8 mouse cellular contexts compared by ENCODE assay signal in the genomic region with DNA sequence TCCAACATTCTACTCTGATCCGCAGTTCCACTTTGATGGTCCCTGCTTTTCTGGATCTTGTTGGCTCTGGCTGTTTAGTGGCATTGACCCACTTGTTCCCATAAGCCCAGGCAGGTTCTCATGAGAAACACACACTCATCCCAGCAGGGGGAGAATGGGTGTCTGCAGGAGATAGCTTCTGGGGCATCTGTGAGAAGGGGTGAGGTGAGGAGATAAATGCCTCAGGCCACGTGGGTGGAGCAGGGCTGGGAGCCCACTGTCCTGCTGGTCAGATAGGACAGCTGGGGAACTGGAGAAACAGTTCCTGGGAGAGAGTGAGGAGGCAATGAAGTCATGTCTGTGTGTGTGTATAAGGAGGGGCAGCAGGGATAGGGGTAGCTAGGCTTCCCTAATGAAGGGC. TPM values are rescaled to one million over a fixed set of nuclear protein-coding genes. Genes with fewer than 3 reads are reported as not detected.
DNase-seq lines count a peak whose midpoint lies in the region; ATAC-seq and TF ChIP-seq lines count a peak whose summit lies in the region.

No protein-coding gene starts in this region.

- DNase-seq in forebrain, embryonic 10.5 days (ENCODE audit: extremely low spot score, low spot score), result no peak
- DNase-seq in forebrain, postnatal 0 days, result no peak
- DNase-seq in MEL-GATA-1-ER (ENCODE audit: extremely low read depth, low read depth), result peak; percentile 76
- no peak for DNase-seq in heart, postnatal 0 days (ENCODE audit: low spot score)
- DNase-seq in urinary bladder, postnatal 10 days (ENCODE audit: low spot score), result no peak
- no peak for DNase-seq in kidney, adult 18-20 months

- WGBS in forebrain, embryonic 10.5 days, result 70% methylated on average over 2 of the region's 2 CpGs
- 64% methylated on average over 2 of the region's 2 CpGs for WGBS in forebrain, postnatal 0 days
- WGBS in heart, postnatal 0 days, result 49% methylated on average over 2 of the region's 2 CpGs

- no peak overlapping the region for H3K4me3 ChIP-seq in forebrain, embryonic 10.5 days
- H3K4me3 ChIP-seq in forebrain, postnatal 0 days (ENCODE audit: low read depth, low read length), result no peak overlapping the region
- no peak overlapping the region for H3K4me3 ChIP-seq in heart, postnatal 0 days (ENCODE audit: low read depth, low read length)

- no peak for TF ChIP-seq EP300 in heart, postnatal 0 days (IDR thresholded peaks at IDR 0.05; ENCODE audit: low read depth)

- peaks cover 26% of the 10 kb centered on the region for H3K27me3 ChIP-seq in forebrain, embryonic 10.5 days (ENCODE audit: poor library complexity, severe bottlenecking)
- H3K27me3 ChIP-seq in forebrain, postnatal 0 days (ENCODE audit: insufficient read depth, low read length), result no peaks in the 10 kb centered on the region
- 0 out of 2 replicates have a peak, but pooled peaks cover 7% of the 10 kb centered on the region for H3K27me3 ChIP-seq in heart, postnatal 0 days (ENCODE audit: control insufficient read depth, insufficient read depth, low read length)

- no peak overlapping the region for H3K4me2 ChIP-seq in forebrain, postnatal 0 days (ENCODE audit: low read depth)
- no peak overlapping the region for H3K4me2 ChIP-seq in heart, postnatal 0 days (ENCODE audit: low read depth, low read length)

- H3K9me3 ChIP-seq in forebrain, embryonic 10.5 days, result no peaks in the 10 kb centered on the region
- no peaks in the 10 kb centered on the region for H3K9me3 ChIP-seq in forebrain, postnatal 0 days (ENCODE audit: low read length)
- H3K9me3 ChIP-seq in heart, postnatal 0 days (replicated peaks; ENCODE audit: control insufficient read depth, low read length), result no peaks in the 10 kb centered on the region

- H3K4me1 ChIP-seq in forebrain, embryonic 10.5 days, result peaks cover 5% of the 10 kb centered on the region; the same call in 1 of the 2 replicates
- no peaks in the 10 kb centered on the region for H3K4me1 ChIP-seq in forebrain, postnatal 0 days (ENCODE audit: insufficient read depth)
- H3K4me1 ChIP-seq in heart, postnatal 0 days (ENCODE audit: control insufficient read depth, insufficient read depth), result no peaks in the 10 kb centered on the region

- ATAC-seq in forebrain, postnatal 0 days, result no peak
- ATAC-seq in heart, postnatal 0 days (ENCODE audit: insufficient read depth, low read depth), result peak; percentile 49; the same call in 1 of the 2 replicates
- ATAC-seq in megakaryocyte-erythroid progenitor cell, adult 5-6 weeks (replicated peaks; ENCODE audit: low FRiP score, low TSS enrichment, poor library complexity, severe bottlenecking), result peak; percentile 94
- no peak for ATAC-seq in monocyte, adult 5-6 weeks (replicated peaks; ENCODE audit: insufficient number of reproducible peaks, low FRiP score, low TSS enrichment, poor library complexity, severe bottlenecking)

- H3K27ac ChIP-seq in forebrain, embryonic 10.5 days, result peak overlapping the region; percentile 44
- no peak overlapping the region for H3K27ac ChIP-seq in forebrain, postnatal 0 days (ENCODE audit: low read depth, low read length)
- H3K27ac ChIP-seq in heart, postnatal 0 days (ENCODE audit: low read depth), result no peak overlapping the region

- H3K9ac ChIP-seq in forebrain, postnatal 0 days, result no peak overlapping the region
- H3K9ac ChIP-seq in heart, postnatal 0 days (replicated peaks; ENCODE audit: low read depth, low read length), result no peak overlapping the region

- TF ChIP-seq CTCF in forebrain, postnatal 0 days (IDR thresholded peaks at IDR 0.05; ENCODE audit: low read depth), result no peak
- no peak for TF ChIP-seq CTCF in heart, postnatal 0 days (IDR thresholded peaks at IDR 0.05; ENCODE audit: low read depth)

- H3K36me3 ChIP-seq in forebrain, embryonic 10.5 days (replicated peaks), result peaks cover 11% of the 10 kb centered on the region
- peaks cover 11% of the 10 kb centered on the region for H3K36me3 ChIP-seq in forebrain, postnatal 0 days (ENCODE audit: insufficient read depth)
- no peaks in the 10 kb centered on the region for H3K36me3 ChIP-seq in heart, postnatal 0 days (replicated peaks; ENCODE audit: control insufficient read depth, insufficient read depth, low read length)

RNA-seq across cellular contexts. Expression of gene Asb1, which starts 6.9 kb away (rescaled TPM):
- 7.3 and 7.4 TPM in 2 replicates for polyA plus RNA-seq in forebrain, embryonic 10.5 days (2016; fragmentation: Nextera tagmentation; extraction: Ambion mirVana)
- 27.8 and 31.1 TPM in 2 replicates for total RNA-seq in forebrain, postnatal 0 days (2014; rRNA removed)
- polyA plus RNA-seq in forebrain, postnatal 0 days (2015; fragmentation: Nextera tagmentation; extraction: Ambion mirVana), result 5.9 and 8.3 TPM in 2 replicates
- total RNA-seq in heart, postnatal 0 days (2014; rRNA removed; ENCODE audit: low replicate concordance), result 13.8 and 19.0 TPM in 2 replicates
- 3.3 and 4.6 TPM in 2 replicates for polyA plus RNA-seq in heart, postnatal 0 days (2015; fragmentation: Nextera tagmentation; extraction: Ambion mirVana)
- 10.9 and 11.9 TPM in 2 replicates for total RNA-seq in megakaryocyte-erythroid progenitor cell, adult 5-6 weeks (2014; fragmentation: Nextera tagmentation)
- 13.1 and 20.5 TPM in 2 replicates for total RNA-seq in megakaryocyte-erythroid progenitor cell, adult 5-6 weeks (2017)
- 13.9 to 28.9 TPM (median 15.4 TPM) in 3 replicates for total RNA-seq in monocyte, adult 5-6 weeks (2017)

RNA-seq across cellular contexts. Expression of gene Traf3ip1, which starts 39.0 kb away (rescaled TPM):
- 13.1 and 13.9 TPM in 2 replicates for polyA plus RNA-seq in forebrain, embryonic 10.5 days (2016; fragmentation: Nextera tagmentation; extraction: Ambion mirVana)
- 10.1 and 15.8 TPM in 2 replicates for total RNA-seq in forebrain, postnatal 0 days (2014; rRNA removed)
- 4.6 and 6.4 TPM in 2 replicates for polyA plus RNA-seq in forebrain, postnatal 0 days (2015; fragmentation: Nextera tagmentation; extraction: Ambion mirVana)
- 2.0 and 3.4 TPM in 2 replicates for total RNA-seq in heart, postnatal 0 days (2014; rRNA removed; ENCODE audit: low replicate concordance)
- polyA plus RNA-seq in heart, postnatal 0 days (2015; fragmentation: Nextera tagmentation; extraction: Ambion mirVana), result 2.8 TPM in 2 replicates
- 7.0 and 12.1 TPM in 2 replicates for total RNA-seq in megakaryocyte-erythroid progenitor cell, adult 5-6 weeks (2014; fragmentation: Nextera tagmentation)
- total RNA-seq in megakaryocyte-erythroid progenitor cell, adult 5-6 weeks (2017), result 7.1 and 10.1 TPM in 2 replicates
- 4.4 to 6.2 TPM (median 5.6 TPM) in 3 replicates for total RNA-seq in monocyte, adult 5-6 weeks (2017)

Comparison
In these comparisons a context has a peak if more than half of its experiments do, and no peak if none do; other contexts are left out.
1. ATAC-seq: peak in heart, postnatal 0 days (single experiment) and megakaryocyte-erythroid progenitor cell, adult 5-6 weeks (single experiment); none in forebrain, postnatal 0 days (single experiment) and monocyte, adult 5-6 weeks (single experiment).